Mouse (Mus musculus) kidney, postnatal 0 days (tissue): ENCODE measurements at regions not wholly inside any gene's neighbourhood (a gene's known extent, or its start where the extent isn't known, plus 50 kb on each side); places are given as distances from the start of the nearest gene placed in this dataset.

Experiments used
- ATAC-seq: fragments of 200-750 bp; cut with Nextera tagmentation; replicated peaks from 2 replicates; pipeline ENCODE4 v1.8.0; 2017; ENCODE audit warnings: low read depth, moderate number of reproducible peaks, moderate TSS enrichment, moderate library complexity; ENCODE audit not compliant: low FRiP score
- DNase-seq: peaks from one replicate; pipeline ENCODE4 v3.0.0-alpha.2; 2016; ENCODE audit warnings: low spot score
- H3K27ac ChIP-seq: fragments of 300-500 bp; sonication (generic); 2 replicates; pipeline ENCODE4 v1.5.1; 2014; ENCODE audit warnings: mild to moderate bottlenecking
- H3K27me3 ChIP-seq: fragments of 300-500 bp; sonication (generic); 2 replicates; pipeline ENCODE4 v1.6.1; 2014; ENCODE audit warnings: low read length, mixed read lengths; ENCODE audit not compliant: insufficient read depth
- H3K36me3 ChIP-seq: fragments of 300-500 bp; sonication (generic); 2 replicates; pipeline ENCODE4 v1.6.1; 2014; ENCODE audit warnings: low read length, mixed read lengths; ENCODE audit not compliant: insufficient read depth
- H3K4me1 ChIP-seq: fragments of 300-500 bp; sonication (generic); replicated peaks from 2 replicates; pipeline ENCODE4 v1.6.1; 2014; ENCODE audit warnings: antibody characterized with exemption, low read length, mixed read lengths; ENCODE audit not compliant: insufficient read depth
- H3K4me2 ChIP-seq: fragments of 300-500 bp; sonication (generic); 2 replicates; pipeline ENCODE4 v1.6.1; 2014; ENCODE audit warnings: mild to moderate bottlenecking, low read length, moderate library complexity, mixed read lengths
- H3K4me3 ChIP-seq: fragments of 300-500 bp; sonication (generic); replicated peaks from 2 replicates; pipeline ENCODE4 v1.5.1; 2014; ENCODE audit warnings: low read depth, low read length
- H3K9ac ChIP-seq: fragments of 300-500 bp; sonication (generic); 2 replicates; pipeline ENCODE4 v1.6.1; 2014; ENCODE audit warnings: low read depth, low read length
- H3K9me3 ChIP-seq: fragments of 300-500 bp; sonication (generic); replicated peaks from 2 replicates; pipeline ENCODE4 v1.6.1; 2016; ENCODE audit warnings: low read length, inconsistent platforms, mixed read lengths
- CTCF ChIP-seq: IDR thresholded peaks from 2 replicates; pipeline ENCODE4 v1.5.1; 2016; ENCODE audit warnings: antibody characterized with exemption, low read depth, mild to moderate bottlenecking, moderate library complexity
- WGBS: fragments of 180-500 bp; shearing (Covaris S2); extraction: QIAGEN DNeasy Blood & Tissue Kit; methylation state at CpG from one replicate; pipeline ENCODE4 v1.1.7; 2014; 5-methylcytosine and 5-hydroxymethylcytosine counted together

- no peaks in the 10 kb centered on the region for H3K27me3 ChIP-seq
- H3K4me3 ChIP-seq = no peak overlapping the region
- H3K36me3 ChIP-seq = no peaks in the 10 kb centered on the region
- no peak overlapping the region for H3K4me2 ChIP-seq
- no peak overlapping the region for H3K27ac ChIP-seq
- ATAC-seq (no peak), DNase-seq (no peak)
- no peaks in the 10 kb centered on the region for H3K4me1 ChIP-seq
- 58% methylated on average over 2 of the region's 2 CpGs for WGBS
- no peak for TF ChIP-seq CTCF
- H3K9ac ChIP-seq = no peak overlapping the region
- no peaks in the 10 kb centered on the region for H3K9me3 ChIP-seq
Measured at GRCm38 (mm10) chr3:42408958-42409633, 666.7 kb downstream of the D3Ertd751e start.

DNA sequence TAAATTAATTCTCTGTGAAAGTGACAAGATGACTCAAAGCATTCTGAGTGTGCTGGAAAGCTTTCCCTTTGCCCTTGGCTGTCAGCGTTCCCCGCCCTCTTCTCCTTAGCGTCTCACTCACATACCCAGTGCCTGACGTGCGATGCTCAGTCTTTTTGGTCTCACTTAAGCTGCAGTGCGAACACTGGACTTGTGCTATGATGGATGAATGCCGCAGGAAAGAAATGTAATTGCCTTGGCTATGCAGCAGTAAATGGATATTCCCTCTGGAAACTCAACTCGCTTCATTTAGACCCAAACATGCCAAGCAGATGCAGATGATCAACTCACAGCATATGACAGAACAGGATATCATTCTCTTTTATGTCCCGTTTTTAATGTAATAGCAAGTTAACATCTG is 685.0 kb downstream of the D3Ertd751e start:
- no peak overlapping the region for H3K27ac ChIP-seq
- H3K4me3 ChIP-seq = no peak overlapping the region
- WGBS = 72% methylated on average over 9 of the region's 9 CpGs
- no peaks in the 10 kb centered on the region for H3K27me3 ChIP-seq
- ATAC-seq (no peak), DNase-seq (no peak)
- no peaks in the 10 kb centered on the region for H3K9me3 ChIP-seq
- no peak for TF ChIP-seq CTCF
- no peak overlapping the region for H3K9ac ChIP-seq
- H3K4me1 ChIP-seq = no peaks in the 10 kb centered on the region
- no peaks in the 10 kb centered on the region for H3K36me3 ChIP-seq
- no peak overlapping the region for H3K4me2 ChIP-seq

DNA sequence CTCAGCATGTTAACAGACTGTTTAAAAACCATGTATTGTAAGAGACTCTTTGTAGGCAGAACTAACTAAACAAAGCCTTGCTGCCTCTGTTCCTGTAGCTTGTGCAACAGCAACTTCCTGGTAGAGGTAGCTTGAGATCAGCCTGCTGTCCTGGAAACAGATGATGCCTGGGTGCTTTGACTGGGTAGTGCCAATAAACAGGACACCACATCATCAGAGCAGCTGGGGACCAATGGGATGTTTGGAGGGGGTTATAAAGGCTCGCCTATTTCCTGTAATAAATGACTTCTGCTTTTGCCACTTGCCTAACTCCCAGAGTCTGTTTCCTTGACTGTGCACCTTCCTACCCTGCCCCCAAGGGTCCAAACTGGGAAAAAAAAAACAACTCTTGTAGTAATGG is 707.2 kb downstream of the D3Ertd751e start:
- H3K4me1 ChIP-seq = no peaks in the 10 kb centered on the region
- no peak overlapping the region for H3K27ac ChIP-seq
- ATAC-seq = no peak
- DNase-seq = no peak
- H3K4me3 ChIP-seq = no peak overlapping the region
- H3K9me3 ChIP-seq = no peaks in the 10 kb centered on the region
- H3K36me3 ChIP-seq = no peaks in the 10 kb centered on the region
- TF ChIP-seq CTCF = no peak
- 82% methylated on average over 1 of the region's 1 CpGs for WGBS
- H3K4me2 ChIP-seq = no peak overlapping the region
- H3K9ac ChIP-seq = no peak overlapping the region
- H3K27me3 ChIP-seq = no peaks in the 10 kb centered on the region

GRCm38 (mm10) chr3:42464353-42464752 is 721.9 kb downstream of the D3Ertd751e start:
- no peak overlapping the region for H3K4me3 ChIP-seq
- H3K36me3 ChIP-seq = no peaks in the 10 kb centered on the region
- no peak overlapping the region for H3K27ac ChIP-seq
- no peak overlapping the region for H3K4me2 ChIP-seq
- TF ChIP-seq CTCF = no peak
- H3K9me3 ChIP-seq = no peaks in the 10 kb centered on the region
- H3K4me1 ChIP-seq = no peaks in the 10 kb centered on the region
- DNase-seq (no peak), ATAC-seq (no peak)
- no peaks in the 10 kb centered on the region for H3K27me3 ChIP-seq
- H3K9ac ChIP-seq = no peak overlapping the region

DNA sequence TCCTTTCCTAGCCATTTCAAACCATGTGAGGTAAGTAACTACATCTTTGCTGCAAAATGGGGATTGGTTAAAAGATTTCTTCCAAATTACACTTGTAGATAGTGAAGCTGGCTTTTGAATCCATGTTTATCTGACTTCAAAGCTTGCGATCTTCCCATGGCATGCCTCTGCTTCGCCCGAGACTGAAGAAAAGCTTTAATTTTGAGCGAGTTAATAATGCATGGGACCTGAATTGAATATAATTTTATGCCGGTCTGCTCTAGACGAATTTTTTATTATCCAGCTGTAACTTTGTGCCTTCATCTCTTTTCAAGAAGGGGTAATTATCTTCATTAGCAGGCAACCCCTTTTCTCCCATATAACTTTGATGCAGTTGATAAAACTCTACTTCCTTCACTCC is 724.7 kb downstream of the D3Ertd751e start:
- Histone ChIP-seq H3K27me3 (no peaks in the 10 kb centered on the region), H3K36me3 (no peaks in the 10 kb centered on the region), H3K4me3 (no peak overlapping the region), H3K9me3 (no peaks in the 10 kb centered on the region), H3K27ac (no peak overlapping the region), H3K9ac (no peak overlapping the region), H3K4me1 (no peaks in the 10 kb centered on the region), H3K4me2 (no peak overlapping the region)
- WGBS = 76% methylated on average over 6 of the region's 6 CpGs
- DNase-seq (no peak), ATAC-seq (no peak)
- TF ChIP-seq CTCF = no peak

GRCm38 (mm10) chr3:42514922-42515593 is 772.6 kb downstream of the D3Ertd751e start:
- no peak for DNase-seq
- no peak overlapping the region for H3K9ac ChIP-seq
- no peaks in the 10 kb centered on the region for H3K4me1 ChIP-seq
- no peak for ATAC-seq
- H3K27ac ChIP-seq = no peak overlapping the region
- H3K4me3 ChIP-seq = no peak overlapping the region
- TF ChIP-seq CTCF = no peak
- 81% methylated on average over 3 of the region's 3 CpGs for WGBS
- H3K9me3 ChIP-seq = no peaks in the 10 kb centered on the region
- H3K4me2 ChIP-seq = no peak overlapping the region
- H3K27me3 ChIP-seq = no peaks in the 10 kb centered on the region
- H3K36me3 ChIP-seq = no peaks in the 10 kb centered on the region
